Mouse (Mus musculus) MEL (cell line): ENCODE data around the gene Rspry1.

Experiments
- BHLHE40 ChIP-seq: IDR thresholded peaks from 2 replicates; pipeline ENCODE4 v1.6.1; 2012; ENCODE audit warnings: low read depth, mild to moderate bottlenecking, inconsistent platforms, low read length, improper control_type of control experiment, borderline replicate concordance
- CTCF ChIP-seq, 3 experiments: IDR thresholded peaks in 2 of 3; conservative IDR thresholded peaks in 1 of 3; 2 replicates each; pipeline ENCODE4 v1.5.1; 2011 to 2012; ENCODE audit warnings: low read length in 3 of 3, low read depth in 2 of 3, mild to moderate bottlenecking in 2 of 3, improper control_type of control experiment in 1 of 3, inconsistent platforms in 1 of 3, mixed read lengths in 1 of 3, moderate library complexity in 1 of 3; ENCODE audit not compliant: control insufficient read depth in 1 of 3, insufficient read depth in 1 of 3, poor library complexity in 1 of 3, severe bottlenecking in 1 of 3
- GATA1 ChIP-seq: IDR thresholded peaks from 2 replicates; pipeline ENCODE4 v1.6.1; 2011; ENCODE audit warnings: low read depth, low read length, improper control_type of control experiment
- HCFC1 ChIP-seq: IDR thresholded peaks from 2 replicates; pipeline ENCODE4 v1.6.1; 2012; ENCODE audit warnings: low read depth, mild to moderate bottlenecking, inconsistent platforms, low read length, improper control_type of control experiment, moderate library complexity
- MAX ChIP-seq: IDR thresholded peaks from 2 replicates; pipeline ENCODE4 v1.6.1; 2011; ENCODE audit warnings: low read length, improper control_type of control experiment
- NRF1 ChIP-seq: IDR thresholded peaks from 2 replicates; pipeline ENCODE4 v1.6.1; 2014; ENCODE audit warnings: low read depth, mild to moderate bottlenecking, inconsistent platforms, low read length, improper control_type of control experiment, moderate library complexity; ENCODE audit not compliant: poor library complexity, insufficient read depth, severe bottlenecking
- POLR2A ChIP-seq, 2 experiments: IDR thresholded peaks; 2 replicates each; pipeline ENCODE4 v1.6.1; 2011 to 2012; ENCODE audit warnings: low read length in 2 of 2, mild to moderate bottlenecking in 2 of 2, control low read depth in 1 of 2, improper control_type of control experiment in 1 of 2, low read depth in 1 of 2, moderate library complexity in 1 of 2; ENCODE audit not compliant: control insufficient read depth in 1 of 2, insufficient read depth in 1 of 2, poor library complexity in 1 of 2
- POLR2AphosphoS2 ChIP-seq: IDR thresholded peaks from 2 replicates; pipeline ENCODE4 v1.6.1; 2011; ENCODE audit warnings: low read length, improper control_type of control experiment
- TAL1 ChIP-seq: IDR thresholded peaks from 2 replicates; pipeline ENCODE4 v1.6.1; 2012; ENCODE audit warnings: mild to moderate bottlenecking, inconsistent platforms, low read length, moderate library complexity, mixed read lengths

GRCm38 (mm10) chr8:94601607-94602385 lies at the start of gene Rspry1, which contains the start of gene Fam192a:
- TF ChIP-seq POLR2A (IDR thresholded peaks at IDR 0.05; ENCODE audit: control insufficient read depth in 1 of 2, insufficient read depth in 1 of 2, low read depth in 1 of 2, low read length in 2 of 2, poor library complexity in 1 of 2) (peak; percentile 61 to 84), POLR2AphosphoS2 (peak; percentile 54; the same call in 1 of the 2 replicates), CTCF (IDR thresholded peaks at IDR 0.05 in 2 of 3, conservative IDR thresholded peaks at IDR 0.05 in 1 of 3; ENCODE audit: control insufficient read depth in 1 of 3, insufficient read depth in 1 of 3, low read depth in 2 of 3, low read length in 3 of 3, poor library complexity in 1 of 3, severe bottlenecking in 1 of 3) (no peak), NRF1 (no peak), TAL1 (no peak), HCFC1 (peak; percentile 91), MAX (peak; percentile 73), GATA1 (no peak), BHLHE40 (no peak)
